Mouse (Mus musculus): ENCODE results near the gene Csn1s2b. TPM values are rescaled to one million over a fixed set of nuclear protein-coding genes. Genes with fewer than 3 reads are reported as not detected.

Gene Csn1s2b
- polyA plus RNA-seq (2014; fragmentation: Illumina TruSeq; extraction: RNeasy Lipid Tissue Mini Kit (QIAGEN cat#74804); ENCODE audit: low read depth, low replicate concordance), result 0.91 TPM

GRCm38 (mm10) chr5:87807782-87808181 lies at the start of gene Csn1s2b:
Gene Csn1s2b, plus strand, starts transcription at chr5:87808082.

GRCm38 (mm10) chr5:87774267-87774666 lies 33.6 kb upstream of the Csn1s2b start, which contains the start of gene Csn1s2a:
Gene Csn1s2a, plus strand, starts transcription at chr5:87774567.

DNA sequence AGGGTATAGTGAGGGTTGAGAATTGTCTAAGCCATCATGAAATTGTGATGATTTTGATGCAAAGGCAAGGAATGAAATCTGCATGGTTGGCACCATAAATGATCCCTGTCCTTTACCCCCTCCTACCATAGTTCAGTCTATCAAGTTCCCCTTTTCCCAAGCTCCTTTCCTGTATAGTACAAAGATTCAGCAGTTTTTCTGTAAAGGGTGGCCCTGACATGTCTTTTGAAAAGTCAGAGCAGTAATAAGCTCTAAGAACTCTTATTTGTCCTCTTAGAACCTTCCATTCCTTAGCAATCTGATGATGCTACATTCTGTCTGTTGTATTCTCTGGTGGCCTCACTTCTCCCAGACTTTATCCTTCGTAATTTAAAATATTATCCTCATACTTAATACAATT lies 17.5 kb downstream of the Csn1s2b start, which contains the start of gene Prr27:
Gene Prr27 (plus strand): TSS at position 301 of the 400 bp plus-strand sequence.

Other genes with a start within 250 kb of the Csn1s2b start
- gene Sult1d1, start 239.1 kb upstream of the Csn1s2b start, polyA plus RNA-seq (2014; fragmentation: Illumina TruSeq; extraction: RNeasy Lipid Tissue Mini Kit (QIAGEN cat#74804); ENCODE audit: low read depth, low replicate concordance), result 0.50 TPM
- 76.8 TPM for gene Sult1e1, start 216.5 kb upstream of the Csn1s2b start, polyA plus RNA-seq (2014; fragmentation: Illumina TruSeq; extraction: RNeasy Lipid Tissue Mini Kit (QIAGEN cat#74804); ENCODE audit: low read depth, low replicate concordance)
- not detected for gene Csn1s1, start 141.9 kb upstream of the Csn1s2b start, polyA plus RNA-seq (2014; fragmentation: Illumina TruSeq; extraction: RNeasy Lipid Tissue Mini Kit (QIAGEN cat#74804); ENCODE audit: low read depth, low replicate concordance)
- gene Csn2, start 108.5 kb upstream of the Csn1s2b start, polyA plus RNA-seq (2014; fragmentation: Illumina TruSeq; extraction: RNeasy Lipid Tissue Mini Kit (QIAGEN cat#74804); ENCODE audit: low read depth, low replicate concordance), result 0.29 TPM
- gene Csn1s2a, start 33.5 kb upstream of the Csn1s2b start, polyA plus RNA-seq (2014; fragmentation: Illumina TruSeq; extraction: RNeasy Lipid Tissue Mini Kit (QIAGEN cat#74804); ENCODE audit: low read depth, low replicate concordance), result not detected
- 299 TPM for gene Prr27, start 17.6 kb downstream of the Csn1s2b start, polyA plus RNA-seq (2014; fragmentation: Illumina TruSeq; extraction: RNeasy Lipid Tissue Mini Kit (QIAGEN cat#74804); ENCODE audit: low read depth, low replicate concordance)
- gene Odam, start 76.9 kb downstream of the Csn1s2b start, polyA plus RNA-seq (2014; fragmentation: Illumina TruSeq; extraction: RNeasy Lipid Tissue Mini Kit (QIAGEN cat#74804); ENCODE audit: low read depth, low replicate concordance), result 0.35 TPM
- gene Csn3, start 117.5 kb downstream of the Csn1s2b start, polyA plus RNA-seq (2014; fragmentation: Illumina TruSeq; extraction: RNeasy Lipid Tissue Mini Kit (QIAGEN cat#74804); ENCODE audit: low read depth, low replicate concordance), result not detected
- not detected for gene 2310003L06Rik, start 161.4 kb downstream of the Csn1s2b start, polyA plus RNA-seq (2014; fragmentation: Illumina TruSeq; extraction: RNeasy Lipid Tissue Mini Kit (QIAGEN cat#74804); ENCODE audit: low read depth, low replicate concordance)
- not detected for gene Gm28434, start 161.4 kb downstream of the Csn1s2b start, polyA plus RNA-seq (2014; fragmentation: Illumina TruSeq; extraction: RNeasy Lipid Tissue Mini Kit (QIAGEN cat#74804); ENCODE audit: low read depth, low replicate concordance)
- gene Cabs1, start 171.4 kb downstream of the Csn1s2b start, polyA plus RNA-seq (2014; fragmentation: Illumina TruSeq; extraction: RNeasy Lipid Tissue Mini Kit (QIAGEN cat#74804); ENCODE audit: low read depth, low replicate concordance), result 2,106 TPM
- gene Smr3a, start 194.5 kb downstream of the Csn1s2b start, polyA plus RNA-seq (2014; fragmentation: Illumina TruSeq; extraction: RNeasy Lipid Tissue Mini Kit (QIAGEN cat#74804); ENCODE audit: low read depth, low replicate concordance), result not detected

Measured in testis, adult 10 weeks (tissue).